Mouse (Mus musculus) left cerebral cortex, adult 2 months (tissue): ENCODE results near the gene Zic4. TPM values are rescaled to one million over a fixed set of nuclear protein-coding genes. Genes with fewer than 3 reads are reported as not detected.

Experiments used
- DNase-seq, 2 experiments: peaks; one replicate each; pipeline ENCODE4 v3.0.0; 2021 to 2022; ENCODE audit warnings: low spot score in 2 of 2, mixed read lengths in 1 of 2; ENCODE audit errors: extremely low spot score in 1 of 2
- H3K27ac ChIP-seq: fragments of 200-600 bp; 2 replicates; pipeline ENCODE4 v1.8.1; 2022
- H3K4me3 ChIP-seq: fragments of 200-600 bp; 2 replicates; pipeline ENCODE4 v1.8.1; 2022
- CTCF ChIP-seq: fragments of 200-600 bp; IDR thresholded peaks from 2 replicates; pipeline ENCODE4 v1.8.1; 2022; ENCODE audit warnings: antibody characterized with exemption, mild to moderate bottlenecking, moderate library complexity
- intact Hi-C: fragments of 180-260 bp; cut with DNase I; formaldehyde crosslinking; loops from one replicate; pipeline ENCODE4 v1.15.1; 2025
- total RNA-seq, 2 experiments: library from RNA; stranded (reverse); gene quantifications; 2 replicates each; pipeline ENCODE4 v1.2.3; 2021

The Zic4 gene
- total RNA-seq, 2 experiments from 2014 or later: 4.0 to 4.6 TPM

DNA sequence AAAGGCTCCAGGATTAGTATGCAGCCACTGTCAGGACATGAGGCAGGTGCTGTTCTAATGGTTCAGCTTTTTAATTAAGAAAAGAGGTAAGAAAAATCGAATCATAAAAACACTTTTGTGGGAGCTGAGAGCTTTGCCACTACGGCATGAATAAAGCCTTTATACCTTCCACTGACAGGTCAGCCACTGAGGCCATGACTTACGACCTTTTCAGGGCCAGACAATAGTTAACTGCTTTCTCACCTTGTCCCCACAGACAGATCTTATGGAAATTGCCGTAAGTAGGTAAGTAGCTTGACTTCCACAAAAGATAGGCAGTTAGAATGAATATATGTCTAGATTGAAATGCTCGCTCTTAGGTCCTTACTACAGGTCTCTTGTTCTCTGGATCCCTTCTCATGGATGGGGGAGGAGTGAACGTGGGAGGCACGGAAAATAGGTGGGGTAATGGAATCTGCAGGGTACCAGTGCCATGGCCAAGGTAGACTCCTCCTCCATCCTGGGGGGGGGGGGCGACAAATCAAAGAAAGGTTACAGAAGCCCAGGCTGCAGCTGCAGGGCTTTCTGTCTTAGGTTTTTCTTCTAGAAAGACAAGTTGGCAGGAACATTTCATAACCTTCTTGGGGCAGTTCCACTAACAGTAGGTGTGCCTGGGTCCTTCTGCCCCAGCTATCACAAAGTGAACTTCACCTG lies 31.3 kb downstream of the Zic4 start:
- Histone ChIP-seq H3K4me3 (no peak overlapping the region), H3K27ac (no peak overlapping the region)
- no peak for DNase-seq
- TF ChIP-seq CTCF: no peak
- intact Hi-C loops: no loop called here

DNA sequence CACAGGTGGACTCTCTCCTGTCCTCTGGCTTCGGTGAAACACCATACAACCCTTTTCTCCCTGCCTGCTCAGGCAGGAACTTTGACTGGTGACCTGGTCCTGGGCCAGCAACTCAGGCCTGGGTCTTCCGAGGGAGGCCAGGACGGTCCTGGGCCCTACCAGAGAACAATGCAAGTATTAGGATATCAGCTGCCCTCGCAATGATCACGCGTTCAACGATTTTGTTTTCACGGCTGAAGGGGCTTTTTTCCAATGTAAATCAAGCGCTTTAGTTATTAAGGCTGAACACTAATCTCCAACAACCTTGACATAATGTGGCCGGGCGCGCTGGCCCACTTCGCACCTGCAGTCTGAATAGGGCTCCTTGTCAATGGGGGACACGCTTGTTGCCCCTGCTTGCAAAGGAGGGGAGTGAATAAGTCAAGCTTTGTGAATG lies 32.0 kb downstream of the Zic4 start:
- TF ChIP-seq CTCF: no peak
- Histone ChIP-seq H3K27ac (no peak overlapping the region), H3K4me3 (no peak overlapping the region)
- intact Hi-C loops: no loop called here
- no peak for DNase-seq

DNA sequence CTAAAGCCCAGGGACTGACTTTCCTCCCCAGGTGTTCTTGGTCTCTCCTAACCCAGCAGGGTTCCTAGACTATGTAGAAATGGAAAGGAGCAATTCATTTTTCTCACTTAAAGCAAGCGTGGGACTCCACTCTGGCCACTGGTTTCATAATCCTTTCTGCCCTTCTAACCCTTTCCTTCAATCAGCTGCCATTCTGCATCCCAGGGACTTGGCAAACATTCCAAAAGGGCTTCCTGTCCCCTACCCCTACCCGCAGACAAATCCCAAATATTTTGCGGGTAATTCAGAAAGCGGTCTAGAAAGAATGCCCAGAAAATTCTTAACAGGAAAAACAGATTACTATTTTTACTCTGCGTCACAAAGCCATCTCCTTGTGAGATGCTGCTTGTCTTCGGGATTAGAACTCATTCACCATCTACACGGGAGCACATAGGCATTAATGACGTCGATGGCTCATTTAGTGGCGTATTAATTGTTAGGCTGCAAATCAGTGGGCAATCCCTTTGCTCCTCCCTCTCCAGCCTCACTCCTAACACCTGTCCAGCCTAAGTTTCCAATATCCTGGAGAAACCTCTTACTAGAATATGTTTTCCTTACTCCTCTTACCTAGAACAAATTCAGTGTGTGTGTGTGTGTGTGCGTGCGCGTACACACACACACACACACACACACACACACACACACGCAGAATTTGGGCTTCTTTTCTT lies 33.0 kb downstream of the Zic4 start:
- H3K4me3 ChIP-seq: no peak overlapping the region
- TF ChIP-seq CTCF: no peak
- H3K27ac ChIP-seq: no peak overlapping the region
- DNase-seq: no peak
- intact Hi-C loops: no loop called here

DNA sequence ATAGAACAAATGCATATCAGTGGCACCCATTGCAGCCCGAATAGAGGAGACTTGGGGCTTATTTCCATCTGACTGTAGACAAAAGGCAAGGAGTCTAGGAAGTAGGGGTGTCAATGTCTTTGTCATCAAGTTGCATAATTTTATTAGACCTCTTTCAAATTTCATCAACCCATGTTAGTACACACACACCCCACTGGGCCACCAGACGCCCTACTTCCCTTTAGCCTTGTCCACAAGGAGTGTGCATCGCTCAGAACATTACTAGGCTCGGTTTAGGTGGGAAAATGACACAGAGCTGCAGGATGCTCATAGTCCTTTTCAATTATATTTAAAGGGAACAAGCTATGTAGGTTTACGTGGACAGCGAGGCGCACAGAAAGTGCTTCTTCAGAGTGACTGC lies 37.8 kb downstream of the Zic4 start:
- no peak for DNase-seq
- intact Hi-C loops: no loop called here
- Histone ChIP-seq H3K27ac (no peak overlapping the region), H3K4me3 (no peak overlapping the region)
- no peak for TF ChIP-seq CTCF

DNA sequence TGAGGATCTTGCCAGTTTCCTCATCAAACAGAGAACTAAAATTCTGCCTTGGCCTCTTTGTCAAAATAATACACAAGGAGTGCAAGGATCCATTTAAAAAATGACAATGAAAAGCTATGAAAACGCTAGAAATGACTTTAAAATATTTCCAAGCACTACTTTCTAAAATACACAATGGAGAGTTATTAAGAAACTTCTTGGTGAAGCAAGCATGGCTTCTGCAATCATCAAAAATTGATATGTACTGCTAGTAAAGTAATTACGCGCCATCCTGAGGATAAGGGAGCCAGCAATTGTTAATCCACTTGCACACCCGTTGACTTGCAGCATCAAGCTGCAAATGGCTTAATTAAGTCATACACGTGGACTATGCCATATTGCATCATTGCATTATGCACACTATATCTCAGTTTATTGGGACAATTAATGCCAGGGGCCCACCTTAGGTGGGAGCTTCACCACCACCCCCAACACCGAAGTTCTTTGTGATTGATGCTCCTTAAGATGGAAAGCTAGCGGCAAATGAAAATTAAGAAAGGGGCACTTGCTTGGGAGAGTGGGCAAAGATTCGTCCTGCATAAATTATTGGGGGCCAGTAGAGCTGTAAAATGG lies 38.4 kb downstream of the Zic4 start:
- no peak for TF ChIP-seq CTCF
- H3K27ac ChIP-seq: no peak overlapping the region
- DNase-seq: no peak
- intact Hi-C loops: no loop called here
- H3K4me3 ChIP-seq: no peak overlapping the region

DNA sequence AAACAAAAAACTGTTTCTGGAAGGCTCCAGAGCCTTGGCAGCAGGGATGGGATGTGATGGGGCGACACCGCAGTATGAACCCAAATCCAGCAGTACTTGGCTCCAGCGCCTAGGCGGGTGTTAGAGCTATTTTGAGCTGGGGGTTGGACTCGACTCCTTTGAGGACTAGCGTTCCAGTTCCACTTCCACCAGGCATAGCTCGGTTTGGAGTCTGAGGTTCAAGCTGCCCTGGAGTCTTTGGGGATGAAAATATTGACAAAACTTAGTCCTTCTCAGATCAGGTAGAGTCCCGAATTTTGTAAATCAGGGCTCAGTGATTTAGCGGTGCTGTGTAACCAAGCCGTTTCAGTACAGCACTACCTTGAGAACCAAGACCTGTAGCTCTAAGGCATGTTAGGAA lies 39.3 kb downstream of the Zic4 start:
- DNase-seq: no peak
- intact Hi-C loops: no loop called here
- H3K4me3 ChIP-seq: no peak overlapping the region
- no peak overlapping the region for H3K27ac ChIP-seq
- no peak for TF ChIP-seq CTCF

DNA sequence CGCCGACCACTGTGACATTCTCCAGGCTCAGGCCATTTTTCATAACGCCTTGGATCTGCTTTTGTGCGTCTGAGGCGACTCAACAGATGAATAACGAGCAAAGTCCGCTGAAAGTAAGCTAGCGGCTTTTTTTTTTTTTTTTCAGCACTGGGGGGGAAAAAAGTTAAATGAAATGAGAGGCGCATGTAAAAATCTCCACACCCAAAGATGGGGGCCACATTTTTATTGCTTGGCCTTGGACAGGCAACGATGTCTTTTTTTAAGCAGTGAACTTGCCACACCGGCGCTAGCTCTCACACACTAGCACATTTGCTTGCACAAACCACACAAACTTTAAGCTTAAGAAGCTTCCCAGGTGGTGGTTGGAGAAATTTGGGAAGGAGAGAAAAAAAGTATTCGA lies 42.0 kb downstream of the Zic4 start:
- H3K27ac ChIP-seq: no peak overlapping the region
- TF ChIP-seq CTCF: no peak
- H3K4me3 ChIP-seq: no peak overlapping the region
- intact Hi-C loops: no loop called here
- no peak for DNase-seq

DNA sequence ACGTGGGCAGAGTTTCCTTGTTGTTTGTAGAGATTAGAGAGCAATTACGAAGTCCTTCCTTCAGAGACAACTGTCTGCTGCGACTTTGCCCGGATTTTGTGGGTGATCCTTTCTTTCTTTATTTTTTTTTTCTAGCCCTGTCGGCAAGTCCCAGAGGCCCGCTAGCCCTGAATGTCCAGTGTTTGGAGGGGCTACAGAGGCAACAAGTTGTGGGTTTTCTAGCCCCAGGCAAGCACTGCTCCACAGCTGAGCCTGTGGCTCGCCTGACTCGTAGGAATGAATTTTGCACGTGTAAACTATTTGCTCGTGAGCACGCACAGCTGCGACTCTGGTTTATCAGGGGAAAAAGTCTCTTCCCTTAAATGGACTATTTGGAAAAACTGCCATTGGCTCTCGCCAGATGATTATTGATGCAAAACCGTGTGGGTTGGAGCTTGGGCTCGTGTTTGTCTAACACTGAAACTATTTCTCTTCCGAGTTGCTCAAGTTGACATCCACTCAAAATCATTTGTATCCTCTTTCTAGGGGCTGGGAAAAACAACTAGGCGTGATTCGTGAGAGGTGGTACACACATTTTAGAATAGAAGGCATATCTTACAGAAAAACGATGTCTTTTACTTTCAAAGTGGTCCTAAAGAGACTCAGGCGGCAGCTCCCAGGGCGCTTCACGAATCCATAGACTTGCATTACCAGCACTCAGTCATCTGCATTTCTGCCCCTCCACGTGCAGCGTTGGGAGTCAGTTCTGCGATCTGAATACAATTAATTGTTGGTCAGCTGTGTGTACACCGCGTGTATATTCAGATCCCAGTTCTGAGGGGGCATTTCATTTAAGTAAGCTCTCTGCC lies 42.9 kb downstream of the Zic4 start:
- H3K27ac ChIP-seq: no peak overlapping the region
- intact Hi-C loops: no loop called here
- no peak overlapping the region for H3K4me3 ChIP-seq
- TF ChIP-seq CTCF: no peak
- no peak for DNase-seq

DNA sequence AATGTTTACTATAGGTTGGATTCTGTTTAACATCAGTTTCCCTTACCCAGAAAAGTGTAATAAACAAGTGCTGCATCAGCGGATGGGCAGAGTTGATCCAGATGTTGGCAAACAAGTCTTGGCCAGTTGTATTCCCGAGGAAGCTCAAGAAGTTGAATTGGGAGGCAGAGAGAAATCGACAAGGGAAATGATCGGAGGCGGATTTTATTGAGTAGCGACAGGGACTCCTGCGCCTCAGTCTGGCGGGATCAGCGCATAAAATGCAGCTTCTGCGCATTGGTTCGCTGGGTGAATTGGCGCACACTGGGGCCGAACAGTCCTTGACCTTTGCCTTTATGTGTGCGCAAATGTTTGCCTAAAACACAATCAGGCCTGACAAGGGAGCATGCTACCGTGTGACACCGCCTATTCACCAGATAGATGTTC lies 43.6 kb downstream of the Zic4 start:
- Histone ChIP-seq H3K4me3 (no peak overlapping the region), H3K27ac (no peak overlapping the region)
- no peak for TF ChIP-seq CTCF
- no peak for DNase-seq
- intact Hi-C loops: no loop called here

DNA sequence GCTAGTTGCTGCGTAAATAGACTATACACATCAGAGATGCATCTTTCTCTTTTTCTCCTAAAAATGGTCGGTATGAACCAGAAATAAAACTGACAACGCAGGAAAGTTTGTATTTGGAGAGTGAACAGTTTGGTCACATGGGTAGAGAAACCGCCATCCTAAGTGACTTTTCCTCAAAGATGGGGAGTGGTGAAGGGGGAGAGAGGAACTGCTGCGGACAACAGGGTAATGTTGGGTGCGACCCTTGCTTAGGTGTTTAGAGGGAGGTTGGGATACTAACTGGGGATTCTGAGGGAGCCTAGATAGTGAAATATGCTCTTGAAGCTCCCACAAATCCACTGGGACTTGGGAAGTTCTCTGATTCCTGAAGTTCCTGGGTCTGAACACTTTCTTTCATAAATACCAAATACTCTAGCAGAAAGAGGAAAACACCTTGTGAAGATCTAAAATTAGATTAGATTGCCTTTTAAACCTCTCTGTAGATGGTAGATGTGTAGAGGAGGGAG lies 44.1 kb downstream of the Zic4 start:
- Histone ChIP-seq H3K4me3 (no peak overlapping the region), H3K27ac (no peak overlapping the region)
- DNase-seq: no peak
- no peak for TF ChIP-seq CTCF
- intact Hi-C loops: no loop called here

DNA sequence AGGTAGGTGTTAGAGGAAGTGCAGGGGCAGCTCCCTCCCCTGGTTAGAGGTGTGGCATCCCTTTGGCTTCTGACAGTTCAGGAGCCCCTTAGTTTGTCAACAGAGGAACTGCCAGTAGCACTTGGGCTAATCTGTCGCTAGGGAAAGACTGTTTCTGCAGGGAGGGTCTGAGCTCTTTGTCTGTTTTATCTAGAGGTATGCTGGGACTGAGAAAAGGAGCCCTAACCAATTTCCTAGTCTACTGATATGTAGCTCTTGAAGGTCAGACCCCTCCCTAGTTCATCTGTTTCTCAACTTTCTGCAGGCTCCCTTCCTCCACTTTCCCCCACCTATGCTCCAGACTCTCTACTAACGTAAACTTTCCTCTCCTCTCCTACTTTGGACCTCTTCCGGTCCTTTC lies 47.6 kb downstream of the Zic4 start:
- Histone ChIP-seq H3K4me3 (no peak overlapping the region), H3K27ac (no peak overlapping the region)
- intact Hi-C loops: no loop called here
- TF ChIP-seq CTCF: no peak
- no peak for DNase-seq
